Mouse (Mus musculus) urinary bladder, postnatal 25 days (tissue): Measurements from ENCODE around the gene Psenen.

ENCODE experiments used
- DNase-seq: peaks from one replicate; pipeline ENCODE4 v3.0.0; 2022; ENCODE audit warnings: low spot score

Psenen gene

DNA sequence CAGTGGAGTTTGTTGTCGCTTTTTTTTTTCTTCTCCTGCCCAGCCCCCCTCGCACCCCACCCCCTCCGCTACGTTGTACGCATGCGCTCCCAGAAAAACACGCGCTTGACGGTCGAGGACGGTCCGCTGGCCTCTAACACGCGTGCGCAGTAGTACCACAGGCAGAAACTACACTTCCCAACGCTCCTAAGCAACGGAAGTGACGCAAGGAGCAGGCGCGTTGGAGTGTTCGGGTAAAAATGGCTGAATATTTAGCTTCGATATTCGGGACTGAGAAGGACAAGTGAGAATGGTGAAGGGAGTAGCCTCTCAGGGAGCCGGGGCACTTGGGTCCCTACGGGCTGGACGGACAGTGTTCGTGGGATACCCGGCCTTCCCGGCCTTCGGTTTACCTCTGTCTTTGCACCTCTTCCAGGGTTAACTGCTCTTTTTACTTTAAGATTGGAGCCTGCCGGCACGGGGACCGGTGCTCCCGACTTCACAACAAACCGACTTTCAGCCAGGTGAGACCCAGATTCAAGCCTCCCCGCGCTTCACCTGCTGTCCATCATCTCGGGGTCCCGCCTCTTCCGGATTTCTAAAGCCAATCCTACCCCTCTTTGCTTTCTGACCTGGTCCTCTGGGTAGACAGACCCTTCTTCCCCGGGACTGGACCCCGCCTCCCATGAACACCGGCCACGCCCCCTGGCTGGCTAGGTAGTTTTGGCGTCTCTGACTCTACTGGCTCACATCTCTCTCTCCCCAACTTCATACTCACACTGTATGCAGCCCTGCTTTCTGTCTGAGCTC is at the start of gene Psenen, which contains the start of the genes U2af1l4 and Gm49396:
Gene Psenen, minus strand, starts transcription at position 511 of the 789 bp plus-strand sequence.
Gene U2af1l4, plus strand, starts transcription at position 185 of the 789 bp plus-strand sequence.
Gene Gm49396, plus strand, starts transcription at position 228 of the 789 bp plus-strand sequence.
- DNase-seq = peak; percentile 92

DNA sequence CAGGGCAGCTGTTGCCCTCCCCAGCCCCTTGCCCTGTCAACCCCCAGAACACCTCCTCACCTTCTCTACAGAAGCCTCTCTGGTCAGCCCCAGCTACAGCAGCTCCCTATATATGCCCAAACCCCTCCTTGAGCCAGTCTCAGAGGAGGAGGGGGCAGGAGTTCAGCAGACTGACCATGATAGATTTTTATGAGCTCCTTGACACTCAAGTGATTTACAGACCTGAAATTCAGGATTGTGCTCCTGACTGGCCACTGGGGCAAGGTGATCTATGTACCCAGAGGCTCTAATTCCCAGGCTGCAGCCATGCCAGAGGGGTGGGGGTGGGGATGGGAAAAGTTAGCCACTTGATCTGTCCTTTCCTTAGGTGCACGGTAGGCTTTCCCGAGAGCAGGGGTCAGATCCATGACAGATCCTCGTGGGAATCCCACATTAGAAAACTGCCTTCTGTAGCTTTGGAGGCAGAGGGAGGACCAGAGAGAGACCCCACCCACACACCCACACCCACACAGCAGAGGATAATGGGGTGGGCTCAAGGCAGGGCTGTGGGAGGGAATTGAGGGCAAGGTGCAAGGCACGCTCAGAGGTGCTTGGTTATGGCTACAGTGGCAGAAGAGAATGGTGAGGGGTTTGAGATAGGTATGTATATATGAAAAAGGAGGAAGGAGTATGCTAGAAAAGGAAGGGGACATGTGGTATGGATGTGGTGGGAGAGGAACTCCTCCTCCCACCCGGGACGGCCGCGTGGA is 49.4 kb upstream of the Psenen start, which contains the start of gene Upk1a:
Gene Upk1a, minus strand, starts transcription at position 194 of the 749 bp plus-strand sequence.
- peak; percentile 46 for DNase-seq

DNA sequence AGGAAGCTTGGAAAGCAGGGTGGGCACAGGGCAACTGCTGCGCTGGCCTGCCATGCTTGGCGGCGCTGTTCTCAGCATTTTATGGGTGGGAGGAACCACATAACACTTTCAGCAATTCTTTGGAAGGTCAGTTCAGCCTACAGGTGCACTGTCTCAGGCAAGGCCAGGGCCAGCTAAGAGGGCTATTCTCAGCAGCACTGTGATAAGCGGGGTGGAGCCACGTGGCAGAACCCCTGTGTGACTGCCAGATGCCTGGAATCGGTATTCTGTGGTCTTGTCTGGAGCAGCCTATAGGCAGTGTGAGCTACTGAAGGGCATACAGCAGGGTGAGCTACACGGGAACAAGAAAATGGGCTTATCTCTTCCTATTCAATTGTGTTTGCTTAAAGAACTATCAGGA is 46.6 kb upstream of the Psenen start:
- DNase-seq = no peak

DNA sequence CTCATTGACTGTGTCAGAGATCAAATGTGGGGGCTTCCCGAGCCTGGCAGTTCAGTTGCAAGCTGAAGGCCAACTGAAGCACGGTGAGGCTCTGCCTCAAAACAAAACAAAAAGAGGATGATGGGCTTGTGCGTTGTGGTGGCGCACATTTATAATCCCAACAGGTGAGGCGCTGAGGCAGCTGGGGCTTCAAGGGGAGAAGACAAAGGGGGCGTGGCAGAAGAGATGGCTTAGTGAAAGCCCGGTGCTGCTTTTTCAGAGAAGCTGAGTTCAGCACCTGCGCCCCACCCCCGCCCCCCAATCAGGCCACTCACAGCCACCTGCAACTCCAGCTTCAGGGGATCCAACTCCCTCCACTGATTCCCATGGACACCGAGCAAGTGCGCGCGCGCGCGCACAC is 45.0 kb upstream of the Psenen start:
- DNase-seq = no peak

DNA sequence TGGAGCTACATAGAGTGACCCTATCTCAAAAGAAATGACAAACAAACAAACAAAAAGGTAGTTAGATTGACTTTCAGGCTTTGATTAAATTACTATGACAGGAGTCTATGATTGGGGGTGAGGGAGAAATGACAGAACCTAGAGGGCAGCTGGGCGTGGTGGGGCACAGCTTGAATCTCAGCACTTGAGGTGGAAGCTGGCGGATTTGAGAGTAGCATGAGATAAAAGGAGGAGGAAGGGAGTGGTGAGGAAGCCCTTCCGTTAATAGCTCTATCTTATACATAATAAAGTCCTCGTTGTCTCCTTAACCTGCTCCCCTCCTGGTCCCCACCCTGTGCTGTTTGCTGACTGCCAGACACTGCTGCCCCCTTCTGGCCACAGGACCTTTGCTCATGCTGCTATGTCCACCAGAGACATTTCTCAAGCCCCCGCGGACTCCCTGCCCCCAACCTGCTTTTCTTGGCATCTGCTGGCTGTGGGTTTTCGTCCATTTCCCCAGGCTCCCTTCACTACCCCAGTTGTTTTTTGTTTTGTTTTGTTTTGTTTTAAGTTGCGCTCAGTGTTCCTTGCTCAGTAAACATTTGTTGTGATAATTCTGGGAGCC is 44.4 kb upstream of the Psenen start:
- peak; percentile 60 for DNase-seq

DNA sequence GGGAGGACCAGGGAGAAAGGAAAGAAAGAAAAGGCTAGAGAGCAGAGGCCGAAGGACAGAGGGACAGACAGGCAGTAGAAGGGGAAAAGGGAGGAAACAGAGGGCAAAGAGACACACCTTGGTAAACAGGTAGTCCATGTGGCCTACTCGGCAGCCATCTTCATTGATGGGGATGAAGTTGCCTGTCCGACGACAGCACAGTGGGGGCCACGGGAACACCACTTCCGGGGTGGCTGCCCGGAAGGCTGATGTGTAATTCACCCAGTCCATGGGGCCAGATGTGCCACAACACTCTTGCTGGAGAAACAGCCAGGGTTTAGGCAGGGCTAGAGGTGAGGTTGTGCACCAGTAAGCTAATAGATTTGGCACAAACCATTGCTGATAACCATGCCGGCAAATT is 41.5 kb upstream of the Psenen start:
- DNase-seq = no peak

DNA sequence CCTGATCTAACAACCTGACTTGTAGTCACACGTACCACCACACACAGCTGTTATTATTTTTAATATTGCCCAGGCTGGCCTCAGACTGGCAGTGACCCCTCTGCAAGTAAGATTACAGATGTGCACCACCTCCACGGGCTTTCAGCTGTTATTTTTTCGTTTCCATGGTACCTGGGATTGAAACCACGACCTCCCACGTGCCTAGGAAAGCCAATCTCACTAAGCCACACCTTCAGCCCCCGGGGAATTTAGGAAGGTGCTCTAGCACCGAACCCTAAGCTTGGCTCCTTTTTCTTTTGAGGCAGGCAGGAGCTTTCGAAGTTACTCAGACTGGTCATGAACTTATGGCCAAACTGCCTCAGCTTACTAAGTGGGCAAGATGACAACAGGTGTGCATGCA is 41.0 kb upstream of the Psenen start:
- no peak for DNase-seq

DNA sequence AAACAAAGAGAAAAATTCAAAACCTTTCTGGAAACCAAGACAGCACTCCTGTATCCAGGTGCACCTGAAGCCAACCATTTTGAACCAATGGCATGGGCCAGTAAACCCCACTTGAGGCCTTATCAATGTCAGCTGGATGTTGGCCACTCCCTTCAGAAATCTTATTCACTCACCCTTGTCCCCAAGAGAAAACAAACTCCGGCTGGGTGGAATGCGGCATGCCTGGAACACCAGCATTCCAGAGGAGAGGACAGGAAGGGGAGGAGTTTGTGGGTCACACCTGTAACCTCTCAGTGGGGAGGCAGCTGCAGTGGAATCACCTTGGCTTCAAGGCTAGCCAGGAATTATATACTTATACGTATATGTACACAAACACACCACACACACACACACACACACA is 39.2 kb upstream of the Psenen start:
- peak; percentile 56 for DNase-seq

DNA sequence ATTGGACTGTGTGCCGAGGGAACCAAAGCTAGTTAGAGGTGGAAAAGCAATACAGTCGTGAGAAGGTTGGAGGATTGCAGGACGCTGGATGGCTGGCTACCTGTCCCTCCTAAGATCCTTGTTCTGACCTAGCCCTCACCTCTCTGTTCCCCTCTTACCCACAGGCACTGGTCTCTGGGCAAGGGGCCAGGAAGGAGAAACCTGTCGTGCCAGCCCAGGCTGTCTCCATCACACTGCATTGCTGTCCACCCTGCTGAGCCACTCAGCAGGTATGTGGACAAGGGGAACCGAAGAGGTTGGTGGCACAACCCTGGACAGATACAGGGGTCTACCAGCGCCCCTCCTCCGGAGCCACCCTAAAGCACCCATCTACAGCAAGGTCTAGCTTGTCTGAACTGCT is 37.2 kb upstream of the Psenen start:
- peak; percentile 72 for DNase-seq

DNA sequence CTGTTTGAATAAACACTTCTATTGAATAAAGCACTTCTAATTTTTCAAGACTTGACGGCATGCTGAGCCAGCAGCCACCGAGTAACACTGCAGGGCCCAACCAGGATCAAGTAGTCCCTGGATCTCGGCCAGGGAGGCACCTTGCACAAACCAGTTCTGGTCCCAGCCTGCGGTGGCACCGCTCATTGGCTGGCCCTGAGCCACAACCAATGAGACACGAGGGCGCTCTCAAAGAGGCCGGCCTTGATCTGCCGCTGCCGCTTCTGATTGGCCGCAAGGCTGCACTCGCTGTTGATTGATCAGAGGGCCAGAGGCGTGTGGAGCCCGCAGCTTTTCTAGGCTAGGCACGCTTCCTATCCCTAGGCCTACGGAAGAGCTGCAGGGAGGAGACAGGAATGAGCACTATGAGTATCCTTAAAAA is 36.5 kb upstream of the Psenen start:
- DNase-seq = peak; percentile 81

DNA sequence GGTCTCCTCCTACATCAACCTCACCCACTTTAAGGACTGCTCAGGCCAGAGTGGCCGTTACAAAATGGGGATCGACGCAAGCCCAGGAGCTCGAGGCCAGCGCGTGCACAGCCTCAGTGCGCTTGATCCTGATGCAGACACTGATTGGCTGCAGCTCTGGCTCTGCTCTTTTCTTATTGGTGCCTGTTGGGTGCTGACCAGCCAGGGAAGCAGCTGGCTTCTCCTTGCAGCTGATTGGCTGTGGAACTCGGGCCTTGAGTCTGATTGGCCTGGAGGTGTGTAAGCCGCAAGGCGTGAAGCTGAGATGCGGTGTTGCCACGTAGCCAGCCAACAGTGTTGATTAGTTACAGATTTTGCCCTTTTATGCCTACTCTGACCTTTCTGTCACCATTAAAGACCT is 35.4 kb upstream of the Psenen start, which contains the start of gene Zbtb32:
Gene Zbtb32, minus strand, starts transcription at position 124 of the 400 bp plus-strand sequence.
- no peak for DNase-seq

DNA sequence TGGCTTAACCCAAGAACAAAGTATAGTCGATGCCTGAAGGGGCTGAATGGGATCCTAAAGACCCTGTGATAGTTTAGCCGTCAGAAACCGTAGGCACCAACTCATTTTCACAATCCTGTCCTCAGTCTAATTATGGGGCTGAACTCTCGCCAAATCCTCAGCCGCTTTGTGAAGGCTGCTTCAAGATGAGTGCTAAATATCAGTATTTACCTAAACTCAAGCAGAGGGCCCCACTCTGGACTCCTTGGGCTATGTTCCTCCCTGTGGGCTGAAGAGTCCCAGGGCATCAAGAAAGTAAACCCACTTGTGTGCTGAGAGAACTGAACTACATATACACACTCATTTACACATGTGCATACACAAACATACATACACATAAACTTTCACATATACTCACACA is 33.4 kb upstream of the Psenen start:
- no peak for DNase-seq

DNA sequence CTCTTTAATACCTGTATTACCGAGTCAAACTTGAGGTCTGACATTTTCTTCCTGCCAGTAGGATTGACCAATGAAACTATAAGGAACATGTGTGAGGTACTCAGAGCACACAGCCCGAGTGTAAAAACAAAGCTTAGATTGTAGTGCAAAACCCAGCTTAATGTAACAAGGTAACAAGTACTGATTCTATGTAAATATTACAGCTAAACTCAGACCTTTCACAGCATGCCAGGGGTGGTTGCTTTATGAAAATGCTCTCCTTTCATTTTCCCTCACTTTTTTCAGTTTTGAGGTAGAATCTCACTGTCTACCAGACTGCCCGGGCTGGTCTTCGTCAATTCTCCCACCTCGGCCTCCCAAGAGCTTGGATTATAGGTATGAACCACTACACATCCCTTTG is 32.7 kb upstream of the Psenen start:
- DNase-seq = no peak

DNA sequence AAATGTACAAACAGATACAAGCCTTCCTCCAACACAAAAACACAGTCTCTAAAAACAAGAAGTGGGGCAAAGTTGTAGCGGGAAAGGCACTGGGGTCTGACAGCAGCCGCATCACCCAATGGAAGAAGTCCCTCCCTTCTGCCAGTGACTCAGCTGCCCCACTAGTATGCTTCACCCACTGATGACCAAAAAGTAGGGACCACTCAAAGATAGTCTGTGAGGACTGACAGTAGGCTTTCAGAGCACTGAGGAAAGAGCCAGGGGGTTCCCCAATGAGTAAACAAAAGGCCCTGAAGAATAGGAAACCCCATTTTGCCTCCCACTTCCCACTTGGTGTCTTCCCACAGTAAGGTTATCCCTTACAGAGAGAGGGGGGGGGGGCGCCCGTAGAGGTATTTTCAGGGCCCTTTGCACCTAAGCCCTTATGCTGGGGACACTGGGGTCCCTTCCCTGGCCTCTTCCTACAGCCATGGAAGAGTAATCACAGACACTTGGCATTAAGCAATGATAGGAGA is 31.1 kb upstream of the Psenen start:
- no peak for DNase-seq

DNA sequence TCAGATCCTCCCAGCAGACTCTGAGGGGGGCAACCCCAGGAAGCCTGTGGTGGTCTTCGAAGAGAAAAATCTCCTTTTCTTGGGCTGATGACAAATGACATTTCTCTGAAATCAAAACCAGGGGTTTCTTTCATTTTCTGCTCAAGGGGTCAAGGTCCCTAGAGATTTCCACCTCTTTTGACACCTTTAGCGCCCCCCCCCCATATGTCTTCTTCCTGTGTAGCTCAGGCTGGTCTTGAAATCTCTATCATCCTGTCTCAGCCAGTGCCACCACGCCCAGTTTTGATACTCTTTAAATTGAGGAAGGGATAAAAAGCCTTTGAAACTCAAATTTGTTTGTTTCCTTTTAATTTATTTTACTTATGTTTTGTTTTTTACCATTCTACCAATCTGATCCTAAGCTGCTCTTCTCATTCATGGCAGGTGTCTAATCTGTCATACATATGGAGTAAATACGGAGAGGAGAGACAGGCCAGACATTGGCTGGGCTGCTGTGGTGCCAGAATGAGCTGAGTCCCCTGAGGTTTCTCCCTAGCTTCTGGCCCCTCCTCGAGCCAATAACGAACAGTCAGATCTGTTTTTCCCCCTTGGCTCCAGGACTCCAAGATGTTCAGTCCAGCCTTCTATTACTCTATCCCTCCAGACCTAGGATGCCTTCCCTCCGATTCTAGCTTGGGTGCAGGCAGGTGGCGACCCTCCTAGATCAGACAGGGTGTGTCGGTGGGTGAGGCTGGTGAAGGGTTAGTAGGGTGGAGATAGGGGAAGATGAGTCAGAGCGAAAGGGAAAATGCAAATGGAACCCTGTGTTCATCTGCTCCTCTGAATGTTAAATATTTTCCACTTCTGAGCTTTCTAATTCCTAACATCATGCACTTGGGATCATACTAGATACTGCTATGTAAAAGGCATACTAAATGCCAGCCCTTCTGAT is 30.4 kb upstream of the Psenen start:
- no peak for DNase-seq

DNA sequence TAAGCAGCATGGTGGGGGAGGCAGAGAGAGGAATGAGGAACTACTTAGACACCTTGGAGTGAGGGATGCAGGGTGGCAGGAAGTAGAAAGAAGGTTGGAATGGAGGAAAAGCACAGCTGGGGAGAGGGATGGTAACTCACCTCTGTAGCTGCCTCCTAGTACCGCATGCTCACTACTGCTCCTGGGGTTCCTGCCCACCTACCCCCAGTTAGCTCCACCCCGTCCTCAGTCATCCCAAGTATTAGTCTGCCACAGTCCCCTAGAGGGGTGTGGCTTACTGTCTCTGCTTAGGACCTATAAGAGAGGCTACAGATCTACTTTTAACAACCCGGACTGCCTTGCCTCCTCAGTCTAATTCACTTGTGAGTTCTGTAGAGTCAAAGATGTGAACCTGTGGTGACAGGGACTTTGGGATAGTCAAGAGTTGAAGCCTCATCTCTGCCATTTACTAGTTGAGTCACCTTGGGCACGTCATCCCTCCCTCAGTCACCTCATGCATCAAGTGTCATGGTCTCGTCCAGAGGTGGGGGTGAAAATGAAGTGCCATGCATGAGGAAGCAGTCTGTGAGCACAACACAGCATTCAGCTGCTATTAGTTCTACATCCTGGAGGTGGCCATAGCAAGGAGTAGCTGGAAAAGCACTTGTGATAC is 29.5 kb upstream of the Psenen start:
- no peak for DNase-seq

DNA sequence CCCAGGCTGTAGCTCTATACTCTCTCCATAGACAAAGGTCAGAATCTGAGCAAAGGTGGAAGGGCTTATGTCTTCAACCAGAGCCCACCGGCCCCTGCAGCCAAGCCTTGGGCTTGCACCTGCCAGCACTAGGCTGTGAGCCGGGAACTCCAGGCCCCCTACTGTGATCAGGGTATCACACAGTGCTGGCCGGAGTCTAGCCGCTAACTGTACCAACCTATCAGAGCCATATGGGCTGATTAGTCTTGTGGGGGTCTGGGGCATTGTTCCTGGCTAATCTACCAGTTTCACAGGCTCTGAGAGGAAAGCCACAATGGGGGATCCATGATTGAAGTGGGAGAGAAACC is 28.2 kb upstream of the Psenen start:
- DNase-seq = no peak

DNA sequence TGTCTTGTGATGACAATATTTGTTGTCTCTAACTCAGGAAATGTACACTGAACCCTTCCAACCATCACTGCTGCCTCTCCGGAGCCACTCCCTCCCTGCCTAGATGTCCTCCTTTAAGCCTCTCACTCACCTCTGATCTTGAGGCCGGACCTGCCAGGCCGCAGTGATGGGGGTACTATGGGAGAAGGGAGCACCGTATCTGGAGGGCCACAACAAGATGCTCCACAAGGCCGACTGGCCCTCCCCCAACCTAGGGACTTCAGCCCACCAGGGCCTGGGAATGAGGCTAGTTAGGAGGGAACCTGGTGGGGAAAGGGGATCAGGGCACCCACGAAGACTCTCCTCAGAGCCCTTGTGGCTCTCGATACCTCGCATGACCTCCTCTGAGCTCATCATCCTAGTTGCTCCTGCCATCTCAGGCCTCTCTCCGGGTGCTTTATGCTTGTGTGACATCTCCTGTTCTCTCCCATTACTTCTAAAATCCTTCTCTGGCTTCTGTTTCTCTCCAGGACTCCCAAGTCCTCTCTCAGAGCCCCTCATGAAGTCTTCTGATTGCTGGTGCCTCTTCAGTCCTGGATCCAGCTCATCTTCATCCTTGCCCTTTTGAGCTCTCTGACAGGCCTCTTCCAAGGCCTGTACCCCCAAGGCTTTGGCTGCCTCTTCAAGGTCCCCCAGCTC is 27.6 kb upstream of the Psenen start:
- no peak for DNase-seq

DNA sequence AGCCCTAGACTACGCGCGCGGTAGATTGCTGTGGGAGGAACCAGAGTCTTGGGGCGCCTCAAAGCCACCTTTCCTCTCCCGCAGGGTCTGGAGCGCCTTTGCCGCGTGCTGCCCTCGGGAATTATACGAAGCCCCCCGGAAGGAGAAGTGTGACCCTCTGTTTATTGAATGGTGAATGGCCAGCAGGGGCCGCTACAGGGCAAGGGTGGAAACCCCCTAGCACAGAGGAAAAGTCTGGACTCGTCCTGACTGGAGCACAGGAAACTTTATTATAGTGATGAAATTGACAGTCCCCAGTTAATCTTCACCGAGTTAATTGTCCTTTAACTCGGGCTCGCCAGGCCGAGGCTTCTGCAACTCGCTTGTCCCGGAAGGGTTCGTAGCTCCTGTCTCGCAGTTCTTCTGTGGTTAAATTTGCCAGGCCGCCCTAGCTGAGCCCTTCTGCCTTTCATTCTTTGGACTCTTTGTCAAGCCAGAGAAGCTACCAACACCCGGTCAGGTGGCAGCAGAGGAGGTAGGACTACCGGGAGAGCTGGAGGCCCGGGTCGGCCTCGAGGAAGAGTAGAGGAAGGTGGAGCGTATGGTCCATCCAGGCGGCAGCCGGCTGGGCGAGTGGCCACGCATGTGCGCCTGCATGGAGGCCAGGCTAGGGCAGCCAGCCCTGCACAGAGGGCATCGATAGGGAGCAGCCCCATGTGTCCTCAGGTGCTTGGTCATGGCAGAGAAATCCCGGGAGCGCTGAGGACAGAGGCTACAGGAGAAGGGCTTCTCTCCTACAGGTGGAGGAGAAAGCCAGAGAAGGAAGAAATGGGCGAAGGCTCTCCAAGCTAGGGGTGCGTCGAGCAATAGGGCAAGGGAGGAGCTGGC is 26.2 kb upstream of the Psenen start:
- peak; percentile 86 for DNase-seq
